Mouse (Mus musculus): ENCODE measurements around the gene Elf2. TPM values are rescaled to one million over a fixed set of nuclear protein-coding genes. Genes with fewer than 3 reads are reported as not detected.

Elf2 gene
- polyA plus RNA-seq, 2 experiments: 14.7 to 20.7 TPM

DNA sequence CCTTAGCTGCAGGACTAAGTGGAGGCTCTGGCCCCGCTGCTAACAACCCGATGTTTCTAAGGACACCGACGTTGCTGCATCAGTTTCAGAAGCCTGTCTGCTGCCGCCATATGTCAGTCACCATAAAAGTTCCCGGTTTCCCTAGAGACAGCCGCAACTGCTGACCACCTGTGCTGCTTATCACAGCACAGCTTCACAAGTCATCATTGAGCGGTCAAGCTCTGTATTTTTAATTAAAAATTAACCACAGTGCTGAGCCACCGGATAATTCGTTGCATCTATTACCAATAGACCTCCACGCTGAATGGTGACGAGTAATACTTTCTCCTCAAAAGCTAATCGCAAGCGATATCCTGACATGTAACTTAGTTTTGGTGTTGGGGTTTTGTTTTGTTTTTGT, 135.6 kb downstream of the Elf2 start:
- 86% methylated on average over 14 of the region's 14 CpGs for WGBS (ENCODE audit: insufficient replicate concordance)
- H3K27me3 ChIP-seq (ENCODE audit: control insufficient read depth, insufficient read depth, low read length): no peaks in the 10 kb centered on the region
- no peak overlapping the region for H3K27ac ChIP-seq
- no peaks in the 10 kb centered on the region for H3K9me3 ChIP-seq (ENCODE audit: control insufficient read depth, low read length)
- no peak overlapping the region for H3K9ac ChIP-seq (replicated peaks)
- no peak for DNase-seq (ENCODE audit: low read depth in 3 of 3, low spot score in 3 of 3)
- ATAC-seq (ENCODE audit: insufficient read depth): no peak
- H3K4me1 ChIP-seq (replicated peaks; ENCODE audit: control insufficient read depth in 2 of 2, insufficient read depth in 2 of 2, low read length in 1 of 2): no peaks in the 10 kb centered on the region
- H3K4me3 ChIP-seq (ENCODE audit: insufficient read depth in 1 of 2, low read depth in 2 of 2, low read length in 2 of 2): no peak overlapping the region
- no peak for TF ChIP-seq EP300 (IDR thresholded peaks at IDR 0.05; ENCODE audit: low read depth)
- TF ChIP-seq CTCF (IDR thresholded peaks at IDR 0.05; ENCODE audit: low read depth): no peak
- no peak overlapping the region for H3K4me2 ChIP-seq (ENCODE audit: low read depth)
- no peaks in the 10 kb centered on the region for H3K36me3 ChIP-seq (replicated peaks; ENCODE audit: control insufficient read depth, insufficient read depth, low read depth)

DNA sequence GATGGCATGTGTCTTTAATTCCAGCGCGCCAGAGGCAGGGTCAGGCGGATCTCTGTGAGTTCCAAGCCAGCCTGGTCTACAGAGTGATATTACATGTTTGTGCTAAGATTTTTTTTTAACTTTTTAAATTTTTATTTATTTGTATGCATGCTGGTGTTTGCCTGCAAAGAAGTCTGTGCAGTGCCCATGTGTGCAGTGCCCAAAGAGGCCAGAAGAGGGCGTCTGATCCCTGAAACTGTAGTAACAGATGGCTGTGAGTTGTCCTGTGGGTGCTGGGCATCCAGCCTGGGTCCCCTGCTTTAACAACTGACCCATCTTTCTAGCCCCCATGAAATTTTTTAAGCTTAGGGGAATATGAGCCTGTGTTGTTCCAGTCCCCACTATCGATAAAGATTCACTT, 136.0 kb downstream of the Elf2 start:
- Histone ChIP-seq H3K4me1 (replicated peaks; ENCODE audit: control insufficient read depth in 2 of 2, insufficient read depth in 2 of 2, low read length in 1 of 2) (no peaks in the 10 kb centered on the region), H3K36me3 (replicated peaks; ENCODE audit: control insufficient read depth, insufficient read depth, low read depth) (no peaks in the 10 kb centered on the region), H3K27me3 (ENCODE audit: control insufficient read depth, insufficient read depth, low read length) (no peaks in the 10 kb centered on the region), H3K9me3 (ENCODE audit: control insufficient read depth, low read length) (no peaks in the 10 kb centered on the region), H3K27ac (no peak overlapping the region), H3K4me3 (ENCODE audit: insufficient read depth in 1 of 2, low read depth in 2 of 2, low read length in 2 of 2) (no peak overlapping the region), H3K4me2 (ENCODE audit: low read depth) (no peak overlapping the region), H3K9ac (replicated peaks) (no peak overlapping the region)
- no peak for DNase-seq (ENCODE audit: low read depth in 3 of 3, low spot score in 3 of 3)
- ATAC-seq (ENCODE audit: insufficient read depth): no peak
- 76% methylated on average over 5 of the region's 5 CpGs for WGBS (ENCODE audit: insufficient replicate concordance)
- TF ChIP-seq EP300 (IDR thresholded peaks at IDR 0.05; ENCODE audit: low read depth) (no peak), CTCF (IDR thresholded peaks at IDR 0.05; ENCODE audit: low read depth) (peak; percentile 58)

DNA sequence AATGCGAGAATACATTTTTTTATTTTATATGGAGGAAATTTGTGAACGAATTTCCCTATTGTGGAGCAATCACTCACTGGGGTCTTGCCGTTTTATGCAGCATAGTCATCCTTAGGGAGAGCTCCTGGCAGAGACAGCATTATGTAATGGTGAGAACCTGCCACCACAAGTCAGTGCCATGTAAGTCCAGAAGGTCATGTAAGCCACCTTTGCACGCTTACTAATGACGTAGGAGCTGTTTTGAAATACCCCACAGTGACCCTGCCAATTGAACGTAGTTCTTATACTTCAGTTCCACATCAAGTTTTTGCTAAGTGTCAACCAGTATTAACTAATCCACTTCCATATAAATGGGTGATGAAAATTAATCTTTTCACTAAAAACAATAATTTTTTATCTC, 136.6 kb downstream of the Elf2 start:
- ATAC-seq (ENCODE audit: insufficient read depth) (no peak), DNase-seq (ENCODE audit: low read depth in 3 of 3, low spot score in 3 of 3) (no peak)
- no peak for TF ChIP-seq EP300 (IDR thresholded peaks at IDR 0.05; ENCODE audit: low read depth)
- TF ChIP-seq CTCF (IDR thresholded peaks at IDR 0.05; ENCODE audit: low read depth): no peak
- no peaks in the 10 kb centered on the region for H3K27me3 ChIP-seq (ENCODE audit: control insufficient read depth, insufficient read depth, low read length)
- H3K9ac ChIP-seq (replicated peaks): no peak overlapping the region
- H3K4me1 ChIP-seq (replicated peaks; ENCODE audit: control insufficient read depth in 2 of 2, insufficient read depth in 2 of 2, low read length in 1 of 2): no peaks in the 10 kb centered on the region
- H3K4me3 ChIP-seq (ENCODE audit: insufficient read depth in 1 of 2, low read depth in 2 of 2, low read length in 2 of 2): no peak overlapping the region
- WGBS (ENCODE audit: insufficient replicate concordance): 68% methylated on average over 6 of the region's 6 CpGs
- H3K36me3 ChIP-seq (replicated peaks; ENCODE audit: control insufficient read depth, insufficient read depth, low read depth): no peaks in the 10 kb centered on the region
- H3K27ac ChIP-seq: no peak overlapping the region
- no peaks in the 10 kb centered on the region for H3K9me3 ChIP-seq (ENCODE audit: control insufficient read depth, low read length)
- no peak overlapping the region for H3K4me2 ChIP-seq (ENCODE audit: low read depth)

Small RNA genes within 50 kb of the gene (microRNA-seq; reads per million reads assigned to microRNA genes)
- gene Gm24282: not detected

Other genes starting within 250 kb of the Elf2 start
- gene Noct, start 116.2 kb downstream of the Elf2 start, polyA plus RNA-seq (2012; rRNA removed): 24.4 and 25.5 TPM in 2 replicates
- gene Noct, start 116.2 kb downstream of the Elf2 start, polyA plus RNA-seq (2014; fragmentation: Nextera tagmentation; extraction: Ambion mirVana): 19.0 and 20.8 TPM in 2 replicates
- gene Mgarp, start 56.1 kb upstream of the Elf2 start, polyA plus RNA-seq (2012; rRNA removed): 0.25 and 0.48 TPM in 2 replicates
- 0.85 and 1.00 TPM in 2 replicates for gene Mgarp, start 56.1 kb upstream of the Elf2 start, polyA plus RNA-seq (2014; fragmentation: Nextera tagmentation; extraction: Ambion mirVana)
- 53.0 and 150 TPM in 2 replicates for gene Ndufc1, start 68.3 kb upstream of the Elf2 start, polyA plus RNA-seq (2012; rRNA removed)
- gene Ndufc1, start 68.3 kb upstream of the Elf2 start, polyA plus RNA-seq (2014; fragmentation: Nextera tagmentation; extraction: Ambion mirVana): 493 and 495 TPM in 2 replicates
- 7.3 and 12.9 TPM in 2 replicates for gene Naa15, start 74.5 kb upstream of the Elf2 start, polyA plus RNA-seq (2012; rRNA removed)
- 13.3 and 17.3 TPM in 2 replicates for gene Naa15, start 74.5 kb upstream of the Elf2 start, polyA plus RNA-seq (2014; fragmentation: Nextera tagmentation; extraction: Ambion mirVana)
- gene Rab33b, start 143.3 kb upstream of the Elf2 start, polyA plus RNA-seq (2012; rRNA removed): 1.7 and 2.0 TPM in 2 replicates
- 3.6 TPM in 2 replicates for gene Rab33b, start 143.3 kb upstream of the Elf2 start, polyA plus RNA-seq (2014; fragmentation: Nextera tagmentation; extraction: Ambion mirVana)
- gene Setd7, start 220.2 kb upstream of the Elf2 start, polyA plus RNA-seq (2012; rRNA removed): 1.5 and 1.8 TPM in 2 replicates
- 0.88 and 1.0 TPM in 2 replicates for gene Setd7, start 220.2 kb upstream of the Elf2 start, polyA plus RNA-seq (2014; fragmentation: Nextera tagmentation; extraction: Ambion mirVana)